12 mouse cellular contexts compared by ENCODE assay signal in genomic region chr2:69838707-69839106, GRCm38 (mm10). TPM values are rescaled to one million over a fixed set of nuclear protein-coding genes. Genes with fewer than 3 reads are reported as not detected.
"Had no signal": no experiment of that assay in that cellular context is flagged by ENCODE, and none has a peak within 500 bp of the region (broad histone marks: within the 10 kb centered on the region; RNA-seq: fewer than 3 reads in every experiment).

No protein-coding gene starts in this region.

- DNase-seq: kidney, adult 18-20 months; kidney, adult 9 months; kidney, postnatal 25 days; layer of hippocampus, adult 9-11 months; lung, adult 18-20 months; lung, postnatal 14 days; midbrain, embryonic 14.5 days; retina, postnatal 1 day; right cerebral cortex, postnatal 25 days; spleen, adult 18-20 months; thymus, postnatal 25 days had no signal

RNA-seq across cellular contexts. Expression of gene Klhl23, which starts 17.0 kb away (rescaled TPM):
- total RNA-seq: neutrophil, adult 5-6 weeks had no signal
